Mouse (Mus musculus): ENCODE measurements at regions not wholly inside any gene's neighbourhood (a gene's known extent, or its start where the extent isn't known, plus 50 kb on each side); places are given as distances from the start of the nearest gene placed in this dataset.

GRCm38 (mm10) chr7:77632656-77633055, 1105.2 kb downstream of the Ntrk3 start:
- intact Hi-C loops (cut with DNase I), result no loop called here
- no peak for DNase-seq (ENCODE audit: extremely low spot score in 1 of 2, low spot score in 2 of 2)

GRCm38 (mm10) chr7:77623491-77623890, 1114.3 kb downstream of the Ntrk3 start:
- no peak for DNase-seq (ENCODE audit: extremely low spot score in 1 of 2, low spot score in 2 of 2)
- intact Hi-C loops (cut with DNase I), result no loop called here

- intact Hi-C loops (cut with DNase I), result no loop called here
- DNase-seq (ENCODE audit: extremely low spot score in 1 of 2, low spot score in 2 of 2), result peak in 1 of 2 experiments; percentile 4
These were observed 1114.9 kb downstream of the Ntrk3 start for GRCm38 (mm10) chr7:77622934-77623333.

DNA sequence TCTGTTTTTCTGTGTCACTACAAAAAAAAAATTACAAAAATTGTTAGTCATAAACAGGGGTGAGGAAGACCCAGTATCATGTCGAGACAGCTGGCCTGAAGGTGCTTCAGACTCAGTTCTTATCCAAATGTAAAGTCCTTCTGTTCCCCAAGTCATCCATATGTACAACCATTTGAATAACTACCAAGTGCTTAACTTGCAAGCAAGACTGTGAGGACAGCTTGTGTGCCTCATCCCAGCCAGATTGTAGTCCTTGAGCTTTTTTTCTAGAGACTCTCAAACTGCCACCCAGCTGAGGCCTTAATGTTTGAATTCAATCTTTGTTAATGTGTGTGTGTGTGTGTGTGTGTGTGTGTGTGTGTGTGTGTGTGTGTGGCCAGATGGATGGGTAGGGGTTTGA, 1164.9 kb downstream of the Ntrk3 start:
- intact Hi-C loops (cut with DNase I), result no loop called here
- DNase-seq (ENCODE audit: extremely low spot score in 1 of 2, low spot score in 2 of 2), result peak in 1 of 2 experiments; percentile 5

DNA sequence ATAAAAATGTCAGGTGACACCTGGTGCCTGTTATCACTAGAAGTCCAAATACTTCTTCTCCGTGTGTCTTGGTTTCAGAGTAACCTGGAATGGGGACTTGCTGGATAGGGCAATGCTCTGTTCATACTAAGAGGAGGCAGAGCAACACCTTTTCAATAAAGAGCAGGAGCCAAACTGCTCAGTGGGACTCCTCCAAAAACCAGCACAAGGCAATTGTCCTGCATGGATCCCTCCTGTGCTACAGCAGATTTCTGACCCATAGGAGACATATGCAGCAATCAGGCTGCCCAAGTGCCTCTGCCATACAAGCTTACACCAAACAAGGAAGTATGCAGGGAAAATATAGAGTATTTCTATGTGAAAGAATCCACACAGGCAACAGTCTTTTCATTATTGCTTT, 1178.7 kb downstream of the Ntrk3 start:
- DNase-seq (ENCODE audit: extremely low spot score in 1 of 2, low spot score in 2 of 2), result no peak
- intact Hi-C loops (cut with DNase I), result no loop called here

- intact Hi-C loops (cut with DNase I), result no loop called here
- no peak for DNase-seq (ENCODE audit: extremely low spot score in 1 of 2, low spot score in 2 of 2)
These were observed 1179.3 kb downstream of the Ntrk3 start for GRCm38 (mm10) chr7:77558536-77558935.

GRCm38 (mm10) chr7:77536890-77537289, 1200.9 kb downstream of the Ntrk3 start:
- intact Hi-C loops (cut with DNase I), result no loop called here

DNA sequence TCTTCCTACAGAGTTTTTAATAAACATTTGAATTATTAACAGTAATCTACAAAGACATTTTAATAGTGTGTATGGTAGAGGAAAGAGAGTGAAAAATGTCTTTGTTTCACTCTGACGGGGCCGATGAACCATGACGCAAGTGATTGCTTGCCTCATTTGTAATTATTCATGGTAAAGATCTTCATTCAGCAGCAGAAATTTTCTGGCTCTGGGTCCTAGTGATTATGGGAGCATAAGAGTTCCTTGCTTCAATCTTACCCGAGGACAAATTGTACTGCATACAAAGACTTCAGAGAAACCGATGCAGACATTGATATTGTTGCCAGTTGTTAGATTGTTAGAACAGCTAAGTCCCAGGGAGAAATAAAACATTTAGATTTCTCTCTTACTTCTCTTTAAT, 1209.9 kb downstream of the Ntrk3 start:
- intact Hi-C loops (cut with DNase I), result no loop called here
- no peak for DNase-seq (ENCODE audit: extremely low spot score in 1 of 2, low spot score in 2 of 2)

More at GRCm38 (mm10) chr7:77536890-77537289, 1200.9 kb downstream of the Ntrk3 start:
- no peak for DNase-seq (ENCODE audit: extremely low spot score in 1 of 2, low spot score in 2 of 2)

DNA sequence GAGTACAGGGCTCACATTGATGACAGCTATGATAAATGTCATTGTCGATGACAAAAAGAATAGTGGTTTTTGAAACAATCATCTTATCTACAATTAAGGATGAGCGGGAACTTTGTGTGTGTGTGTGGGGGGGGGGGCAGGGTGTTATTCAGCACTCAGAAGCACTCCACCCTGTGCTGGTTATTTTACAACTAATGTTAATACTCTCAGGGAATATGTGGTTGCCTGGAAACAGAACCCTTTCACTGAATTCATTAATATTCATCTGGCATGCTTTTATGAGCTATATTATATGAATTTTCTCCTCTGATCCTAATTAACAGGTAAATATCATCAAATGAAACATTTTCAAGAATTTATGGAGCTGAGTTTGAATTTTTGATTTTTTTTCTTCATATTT, 1228.2 kb downstream of the Ntrk3 start:
- no peak for DNase-seq (ENCODE audit: extremely low spot score in 1 of 2, low spot score in 2 of 2)
- intact Hi-C loops (cut with DNase I), result no loop called here

DNA sequence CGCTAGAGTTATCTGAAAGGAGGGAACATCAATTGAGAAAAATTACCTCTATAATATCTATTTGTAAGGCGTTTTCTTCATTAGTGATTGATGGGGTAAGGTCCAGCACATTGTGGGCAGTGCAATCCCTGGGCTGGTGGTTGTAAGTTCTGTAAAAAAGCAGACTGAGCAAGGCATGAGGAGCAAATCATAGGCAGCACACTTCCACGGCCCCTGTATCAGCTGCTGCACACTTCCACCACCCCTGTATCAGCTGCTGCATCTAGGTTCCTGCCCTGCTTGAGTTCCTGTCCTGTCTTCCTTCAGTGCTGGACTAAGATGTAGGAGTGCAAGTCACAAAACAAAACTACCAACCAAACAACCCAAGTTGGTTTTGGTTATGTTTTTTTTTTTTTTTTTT, 1230.2 kb downstream of the Ntrk3 start:
- DNase-seq (ENCODE audit: extremely low spot score in 1 of 2, low spot score in 2 of 2), result no peak
- intact Hi-C loops (cut with DNase I), result no loop called here

DNA sequence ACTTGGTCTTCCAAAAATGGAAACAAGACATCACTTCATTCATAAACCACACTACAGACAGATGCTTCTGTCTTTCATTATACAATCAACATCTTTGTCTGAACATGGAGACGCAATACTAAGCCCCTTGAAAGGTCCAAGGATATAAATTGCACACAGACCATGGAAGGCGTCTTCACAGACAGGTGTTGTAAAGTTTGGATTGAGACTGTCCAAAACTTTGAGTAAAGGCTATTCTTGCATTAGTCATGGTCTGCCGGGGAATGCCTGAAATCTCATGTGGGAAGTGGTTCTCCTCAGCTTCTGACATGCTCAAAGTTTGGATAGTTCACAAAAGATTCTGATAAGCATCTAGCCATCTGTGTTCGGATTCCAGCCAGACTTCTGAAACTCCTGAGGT, 1235.2 kb downstream of the Ntrk3 start:
- no peak for DNase-seq (ENCODE audit: extremely low spot score in 1 of 2, low spot score in 2 of 2)
- intact Hi-C loops (cut with DNase I), result no loop called here

- intact Hi-C loops (cut with DNase I), result no loop called here
These were observed 1242.7 kb downstream of the Ntrk3 start for GRCm38 (mm10) chr7:77495066-77495465.

GRCm38 (mm10) chr7:77477519-77477918, 1247.8 kb downstream of the Agbl1 start:
- intact Hi-C loops (cut with DNase I), result no loop called here
- DNase-seq (ENCODE audit: extremely low spot score in 1 of 2, low spot score in 2 of 2), result no peak

More at GRCm38 (mm10) chr7:77495066-77495465, 1242.7 kb downstream of the Ntrk3 start:
- no peak for DNase-seq (ENCODE audit: extremely low spot score in 1 of 2, low spot score in 2 of 2)

GRCm38 (mm10) chr7:77446052-77446367, 1216.3 kb downstream of the Agbl1 start:
- intact Hi-C loops (cut with DNase I), result no loop called here
- DNase-seq (ENCODE audit: extremely low spot score in 1 of 2, low spot score in 2 of 2), result no peak

GRCm38 (mm10) chr7:77445352-77446051, 1215.8 kb downstream of the Agbl1 start:
- intact Hi-C loops (cut with DNase I), result no loop called here
- no peak for DNase-seq (ENCODE audit: extremely low spot score in 1 of 2, low spot score in 2 of 2)

DNA sequence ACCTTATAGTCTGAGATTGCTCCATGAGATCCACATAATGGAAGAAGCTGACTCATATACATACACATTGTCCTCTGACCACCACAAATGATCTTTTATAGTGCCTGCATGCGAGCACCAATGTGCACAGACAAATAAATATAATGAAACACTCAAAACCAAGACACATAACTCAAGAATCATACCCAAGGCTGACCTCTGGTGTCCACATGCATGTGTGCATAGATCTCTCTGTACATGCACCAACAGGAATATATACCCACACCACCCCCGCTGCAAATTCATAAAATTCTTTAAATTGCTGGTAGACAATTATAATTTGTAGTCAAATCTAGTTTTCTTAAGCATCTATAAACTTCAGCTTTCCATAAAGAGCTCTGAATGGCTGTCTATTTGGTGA, 1211.9 kb downstream of the Agbl1 start:
- intact Hi-C loops (cut with DNase I), result no loop called here
- DNase-seq (ENCODE audit: extremely low spot score in 1 of 2, low spot score in 2 of 2), result peak in 1 of 2 experiments; percentile 5

- no peak for DNase-seq (ENCODE audit: extremely low spot score in 1 of 2, low spot score in 2 of 2)
- intact Hi-C loops (cut with DNase I), result no loop called here
These were observed 1183.9 kb downstream of the Agbl1 start for GRCm38 (mm10) chr7:77413606-77414005.
